Mouse (Mus musculus) spleen, adult 2 months (tissue): Measurements from ENCODE around the gene Atp5j2. TPM values are rescaled to one million over a fixed set of nuclear protein-coding genes. Genes with fewer than 3 reads are reported as not detected.
A peak's percentile ranks its signal among the peaks of the same experiment; 100 is the strongest.

Experiments
- DNase-seq, 2 experiments: peaks; one replicate each; pipeline versions ENCODE4 v3.0.0 to v3.0.0-alpha.2; 2012 to 2021; ENCODE audit warnings: low spot score in 2 of 2, low read depth in 1 of 2
- H3K27ac ChIP-seq: fragments of 200-500 bp; 2 replicates; pipeline ENCODE4 v1.5.1; 2012; ENCODE audit warnings: low read length, inconsistent platforms; ENCODE audit not compliant: insufficient read depth
- H3K27me3 ChIP-seq: fragments of 200-500 bp; 2 replicates; pipeline ENCODE4 v1.6.1; 2012; ENCODE audit warnings: mild to moderate bottlenecking, moderate library complexity, low read length, inconsistent platforms; ENCODE audit not compliant: control insufficient read depth, insufficient read depth
- H3K36me3 ChIP-seq: fragments of 200-500 bp; 2 replicates; pipeline ENCODE4 v1.6.1; 2012; ENCODE audit warnings: mild to moderate bottlenecking, low read length, inconsistent platforms; ENCODE audit not compliant: control insufficient read depth, insufficient read depth
- H3K4me1 ChIP-seq: fragments of 200-500 bp; 2 replicates; pipeline ENCODE4 v1.6.1; 2011; ENCODE audit warnings: inconsistent platforms; ENCODE audit not compliant: control insufficient read depth, insufficient read depth, insufficient read length
- H3K4me3 ChIP-seq: fragments of 200-500 bp; 2 replicates; pipeline ENCODE4 v1.5.1; 2011; ENCODE audit warnings: mild to moderate bottlenecking, inconsistent platforms; ENCODE audit not compliant: insufficient read depth, insufficient read length; ENCODE audit errors: extremely low read depth
- CTCF ChIP-seq: fragments of 200-500 bp; IDR thresholded peaks from 2 replicates; pipeline ENCODE4 v1.5.1; 2011; ENCODE audit warnings: mild to moderate bottlenecking, inconsistent platforms; ENCODE audit not compliant: insufficient read depth, insufficient read length, insufficient replicate concordance; ENCODE audit errors: extremely low read depth
- POLR2A ChIP-seq: fragments of 200-500 bp; IDR thresholded peaks from 2 replicates; pipeline ENCODE4 v1.6.1; 2011; ENCODE audit warnings: low read depth, low read length, inconsistent platforms
- WGBS: fragments of 180-500 bp; shearing (Covaris S2); methylation state at CpG from one replicate; pipeline ENCODE4 v1.1.7; 2018; 5-methylcytosine and 5-hydroxymethylcytosine counted together
- polyA plus RNA-seq: library from polyadenylated mRNA; depleted of rRNA; stranded (reverse); fragments of >200 nt; gene quantifications from 2 replicates; pipeline ENCODE4 v1.2.3, GENCODE M21; 2012

Gene Atp5j2
- polyA plus RNA-seq, 1 experiment = 49.7 TPM

GRCm38 (mm10) chr5:145203936-145204691 is 12.3 kb upstream of the Atp5j2 start, which contains the start of gene Zkscan5:
Gene Zkscan5 (plus strand): TSS chr5:145204562.
- no peaks in the 10 kb centered on the region for H3K27me3 ChIP-seq
- peaks cover 7% of the 10 kb centered on the region for H3K4me1 ChIP-seq
- TF ChIP-seq CTCF (no peak), POLR2A (peak; percentile 51)
- H3K36me3 ChIP-seq = peaks cover 1% of the 10 kb centered on the region; the same call in 1 of the 2 replicates
- peak within 1 kb of the TSS; percentile 71 for H3K4me3 ChIP-seq
- peak within 1 kb of the TSS; percentile 78 for H3K27ac ChIP-seq
- DNase-seq = peak; percentile 95
- WGBS = under 1% methylated on average over 22 of the region's 22 CpGs

- Histone ChIP-seq H3K4me3 (no peak overlapping the region), H3K27me3 (no peaks in the 10 kb centered on the region), H3K36me3 (peaks cover 9% of the 10 kb centered on the region), H3K4me1 (peaks cover 7% of the 10 kb centered on the region), H3K27ac (no peak overlapping the region)
- TF ChIP-seq CTCF = no peak
- no peak for TF ChIP-seq POLR2A
- 46% methylated on average over 3 of the region's 3 CpGs for WGBS
- no peak for DNase-seq
These were observed 10.6 kb upstream of the Atp5j2 start for GRCm38 (mm10) chr5:145202446-145202845.

GRCm38 (mm10) chr5:145201321-145201991 is 9.6 kb upstream of the Atp5j2 start, which contains the start of gene Zkscan14:
Gene Zkscan14 (minus strand): TSS chr5:145201868.
- TF ChIP-seq CTCF (no peak), POLR2A (peak; percentile 75)
- peak within 1 kb of the TSS; percentile 90 for H3K4me3 ChIP-seq
- H3K27ac ChIP-seq = peak within 1 kb of the TSS; percentile 95
- DNase-seq = peak; percentile 81 to 92
- H3K27me3 ChIP-seq = no peaks in the 10 kb centered on the region
- WGBS = under 1% methylated on average over 37 of the region's 37 CpGs
- H3K36me3 ChIP-seq = peaks cover 9% of the 10 kb centered on the region
- peaks cover 7% of the 10 kb centered on the region for H3K4me1 ChIP-seq

- TF ChIP-seq POLR2A (no peak), CTCF (no peak)
- WGBS = 60% methylated on average over 7 of the region's 7 CpGs
- no peak overlapping the region for H3K4me3 ChIP-seq
These were observed 8.5 kb upstream of the Atp5j2 start for GRCm38 (mm10) chr5:145200387-145200786.

GRCm38 (mm10) chr5:145190875-145191798 is 725 bp downstream of the Atp5j2 start:
- H3K27me3 ChIP-seq = no peaks in the 10 kb centered on the region
- peak; percentile 67 to 91 for DNase-seq
- TF ChIP-seq POLR2A = peak; percentile 58; the same call in 1 of the 2 replicates
- no peak for TF ChIP-seq CTCF
- peak overlapping the region; percentile 71 for H3K4me3 ChIP-seq
- H3K27ac ChIP-seq = peak overlapping the region; percentile 75
- under 1% methylated on average over 41 of the region's 41 CpGs for WGBS
- peaks cover 22% of the 10 kb centered on the region for H3K36me3 ChIP-seq
- H3K4me1 ChIP-seq = no peaks in the 10 kb centered on the region; the same call in 1 of the 2 replicates

More at GRCm38 (mm10) chr5:145200387-145200786, 8.5 kb upstream of the Atp5j2 start:
- DNase-seq = no peak
- Histone ChIP-seq H3K27ac (no peak overlapping the region), H3K4me1 (peaks cover 6% of the 10 kb centered on the region), H3K27me3 (no peaks in the 10 kb centered on the region), H3K36me3 (peaks cover 14% of the 10 kb centered on the region)

GRCm38 (mm10) chr5:145190373-145190772 is 1.5 kb downstream of the Atp5j2 start:
- H3K4me1 ChIP-seq = no peaks in the 10 kb centered on the region; the same call in 1 of the 2 replicates
- no peak for DNase-seq

More at GRCm38 (mm10) chr5:145190373-145190772, 1.5 kb downstream of the Atp5j2 start:
- Histone ChIP-seq H3K27ac (no peak overlapping the region), H3K27me3 (no peaks in the 10 kb centered on the region), H3K36me3 (peaks cover 22% of the 10 kb centered on the region), H3K4me3 (peak overlapping the region; percentile 71; the same call in 1 of the 2 replicates)
- 29% methylated on average over 5 of the region's 5 CpGs for WGBS
- no peak for TF ChIP-seq POLR2A
- no peak for TF ChIP-seq CTCF
